Mouse (Mus musculus): ENCODE data around the gene Gm10570.

The Gm10570 gene

DNA sequence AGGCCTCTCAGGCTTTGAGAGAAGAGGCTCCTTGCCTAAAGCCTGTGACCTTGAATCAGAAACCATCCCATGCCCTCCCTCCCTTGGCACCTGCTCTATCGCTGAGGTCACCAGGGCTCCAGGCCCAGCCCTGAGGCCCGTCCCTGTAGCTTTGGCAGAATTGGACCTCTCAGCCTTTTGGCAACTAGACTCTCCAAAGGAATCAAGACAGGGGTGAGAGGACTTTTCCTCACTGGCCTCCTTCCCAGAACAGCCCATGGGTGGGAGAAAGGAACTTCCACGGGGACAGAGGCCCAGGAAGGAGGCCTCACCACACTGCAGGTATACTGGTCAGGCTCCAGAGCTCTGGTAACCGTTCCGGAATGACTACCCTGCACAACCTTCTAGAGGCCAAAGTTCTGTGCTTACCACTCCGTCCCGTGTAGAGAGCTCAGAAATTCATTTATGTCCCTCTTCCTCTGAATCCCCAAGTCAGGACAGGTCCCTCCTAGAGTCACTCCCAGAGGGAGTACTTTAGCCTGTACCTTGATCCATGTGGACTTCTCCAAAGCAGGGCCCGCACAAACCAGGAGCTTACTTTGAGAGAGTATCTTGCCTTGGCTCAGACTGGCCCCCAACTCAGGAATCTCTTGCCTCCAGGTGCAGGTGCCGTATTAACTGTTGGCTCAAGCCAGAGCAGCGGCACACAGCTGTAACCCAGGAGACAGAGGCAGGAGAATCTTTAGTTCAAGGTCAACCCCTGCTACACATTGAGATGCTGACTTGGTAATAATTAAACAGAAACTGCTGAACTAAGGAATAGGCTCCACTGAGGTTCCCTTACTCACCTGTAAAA is 1.5 kb downstream of the Gm10570 start:
- DNase-seq (ENCODE audit: low spot score in 2 of 2): no peak

DNA sequence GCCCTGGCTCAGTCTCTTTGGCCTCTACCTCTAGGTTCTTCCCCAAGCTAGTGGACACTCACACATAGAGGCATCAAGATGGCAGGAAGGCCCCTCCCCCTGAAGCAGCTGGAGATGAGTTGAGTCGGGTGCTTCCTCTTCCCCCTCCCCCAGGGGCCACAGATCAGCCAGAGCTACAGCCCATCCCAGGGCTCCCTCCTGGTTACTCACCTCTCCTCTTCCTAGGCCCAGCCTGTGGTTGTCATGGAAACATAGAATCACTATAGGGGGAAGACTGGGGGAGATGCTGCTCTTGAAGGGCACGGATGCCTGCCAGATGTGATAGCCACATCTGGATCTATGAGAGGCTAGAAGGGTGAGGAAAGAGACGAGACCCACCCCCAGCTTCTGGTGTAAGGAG is 3.7 kb downstream of the Gm10570 start:
- no peak for DNase-seq (ENCODE audit: low spot score in 2 of 2)

DNA sequence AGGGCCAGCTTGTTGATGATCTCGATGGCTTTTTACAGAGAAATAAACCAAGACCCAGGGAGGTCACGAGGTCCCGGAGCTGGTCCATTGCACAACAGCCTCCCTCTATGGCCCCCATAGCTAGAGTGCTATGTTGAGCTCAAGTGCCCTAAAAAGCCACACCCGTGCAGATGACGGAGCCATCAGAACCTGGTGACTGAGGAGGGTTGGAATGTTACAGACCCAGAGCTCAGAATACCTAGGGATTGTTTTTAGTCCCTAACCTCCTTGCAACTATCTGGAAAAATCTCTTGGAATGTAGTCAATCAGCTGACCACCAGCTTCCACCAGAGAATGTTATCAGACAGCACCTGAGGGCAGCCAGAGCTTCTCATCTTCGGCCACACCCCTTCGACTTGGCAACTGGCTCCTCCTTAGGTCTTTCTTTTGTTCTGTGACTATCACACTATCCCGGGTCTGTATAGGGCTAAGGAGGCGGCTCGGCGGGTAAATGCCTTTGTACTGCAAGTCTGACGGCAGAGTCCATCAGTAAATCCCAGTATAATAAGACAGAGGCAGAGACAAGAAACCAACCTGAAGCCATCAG is 6.1 kb downstream of the Gm10570 start:
- no peak for DNase-seq (ENCODE audit: low spot score in 2 of 2)

DNA sequence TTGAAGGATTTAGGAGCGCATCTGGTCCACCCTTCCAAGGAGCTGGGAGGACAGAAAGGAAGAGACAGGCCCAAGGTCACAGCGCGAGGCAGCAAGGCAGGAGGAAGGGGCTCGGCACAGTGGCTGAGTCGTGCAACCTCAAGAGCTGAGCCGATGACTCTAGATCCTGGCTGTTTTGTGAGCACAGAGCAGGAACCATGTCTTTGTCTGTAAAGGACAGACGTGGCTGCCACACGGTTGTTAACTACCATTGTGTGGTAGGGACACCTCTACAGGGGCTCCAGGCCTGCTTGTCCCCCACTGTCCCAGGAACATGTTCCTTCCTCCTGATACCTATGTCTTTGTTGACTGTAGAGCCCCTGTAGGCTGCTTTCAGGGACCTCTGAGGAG is 8.8 kb downstream of the Gm10570 start:
- DNase-seq (ENCODE audit: low spot score in 2 of 2): no peak

DNA sequence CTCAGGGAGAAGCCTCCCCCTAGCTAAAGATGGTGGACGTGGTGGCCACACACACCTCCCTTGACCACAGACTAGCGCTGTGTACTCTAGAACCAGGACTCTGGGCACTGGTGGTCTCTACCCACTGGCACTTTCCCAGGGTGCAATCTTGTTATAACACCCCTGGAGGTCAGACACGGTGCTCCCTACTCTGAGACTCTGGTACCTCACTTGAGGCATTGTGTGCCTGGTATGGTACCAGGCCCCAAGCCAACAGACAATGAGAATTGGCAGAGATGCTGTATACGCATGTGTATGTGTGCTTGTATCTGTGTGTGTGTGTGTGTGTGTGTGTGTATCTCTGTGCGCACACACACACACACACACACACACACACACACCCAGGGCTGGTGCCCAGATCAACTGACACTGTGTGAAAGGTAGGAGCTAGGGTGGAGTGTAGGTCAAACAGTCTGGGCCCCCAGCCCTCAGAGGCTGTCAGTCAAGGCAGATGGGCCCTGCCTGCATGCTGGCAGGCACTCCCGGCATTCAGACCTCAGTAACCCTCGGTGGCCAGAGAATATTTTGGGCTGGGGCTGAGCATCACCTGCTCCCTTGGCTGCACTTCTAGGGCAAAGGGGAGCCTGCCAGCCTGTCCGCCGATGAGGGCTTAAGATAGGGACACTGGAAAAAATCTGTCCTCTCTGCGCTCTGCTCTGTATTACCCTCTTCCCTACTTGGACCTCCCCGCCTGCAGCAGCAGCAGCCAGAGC is 9.4 kb downstream of the Gm10570 start:
- peak in 1 of 2 experiments; percentile 47 for DNase-seq (ENCODE audit: low spot score in 2 of 2)

DNA sequence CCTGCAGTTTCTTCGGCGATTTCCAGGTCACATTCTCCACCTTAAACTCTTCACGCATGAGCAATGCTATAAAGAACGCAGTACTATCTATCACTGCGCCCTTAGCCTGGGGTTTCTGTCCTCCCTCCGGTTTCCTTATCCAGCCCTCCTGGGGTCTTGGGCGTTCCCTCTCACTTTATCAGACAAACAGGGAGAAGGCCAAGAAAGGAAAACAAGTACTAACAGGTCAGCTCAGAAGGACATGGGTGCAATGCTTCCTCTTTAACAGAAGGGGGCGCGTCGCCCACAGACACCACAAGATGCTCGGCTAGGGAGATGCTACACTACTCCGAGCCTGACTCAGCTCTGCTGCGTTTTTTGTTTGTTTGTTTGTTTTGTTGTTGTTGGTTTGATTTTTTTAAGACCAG is 11.3 kb downstream of the Gm10570 start:
- no peak for DNase-seq (ENCODE audit: low spot score in 2 of 2)

DNA sequence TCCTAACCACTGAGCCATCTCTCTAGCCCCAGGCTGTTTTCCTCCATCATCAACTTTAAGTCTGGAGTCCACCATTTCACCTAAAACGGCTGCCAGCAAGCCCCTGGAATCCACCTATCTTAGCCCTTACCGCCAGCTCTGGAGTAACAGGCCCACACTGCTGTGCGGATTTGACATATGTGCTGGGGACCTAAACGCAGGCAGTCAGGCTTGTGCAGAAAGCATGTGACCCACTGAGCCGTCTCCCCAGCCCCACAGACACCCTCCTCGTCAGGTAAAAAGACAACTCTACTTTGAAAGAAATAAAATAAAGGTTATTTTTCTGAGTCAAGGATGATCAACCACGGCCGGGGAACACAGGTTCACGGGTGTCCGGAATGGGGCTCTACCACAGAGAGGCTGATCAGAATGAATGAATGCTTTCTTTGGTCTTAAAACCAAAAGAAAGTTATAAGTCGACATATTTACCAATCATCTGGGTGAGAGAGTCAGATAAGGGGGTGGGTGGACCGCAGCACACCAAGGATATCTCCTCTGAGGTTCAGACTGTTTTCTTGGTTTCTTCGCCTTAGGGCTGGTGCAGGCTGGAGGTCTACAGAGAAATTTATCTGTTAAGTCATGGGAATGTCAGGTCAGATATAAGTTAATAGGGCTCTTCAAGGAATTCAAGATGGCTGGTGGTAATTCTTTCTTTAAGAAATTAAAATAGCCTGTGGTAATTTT is 12.1 kb downstream of the Gm10570 start:
- no peak for DNase-seq (ENCODE audit: low spot score in 2 of 2)

DNA sequence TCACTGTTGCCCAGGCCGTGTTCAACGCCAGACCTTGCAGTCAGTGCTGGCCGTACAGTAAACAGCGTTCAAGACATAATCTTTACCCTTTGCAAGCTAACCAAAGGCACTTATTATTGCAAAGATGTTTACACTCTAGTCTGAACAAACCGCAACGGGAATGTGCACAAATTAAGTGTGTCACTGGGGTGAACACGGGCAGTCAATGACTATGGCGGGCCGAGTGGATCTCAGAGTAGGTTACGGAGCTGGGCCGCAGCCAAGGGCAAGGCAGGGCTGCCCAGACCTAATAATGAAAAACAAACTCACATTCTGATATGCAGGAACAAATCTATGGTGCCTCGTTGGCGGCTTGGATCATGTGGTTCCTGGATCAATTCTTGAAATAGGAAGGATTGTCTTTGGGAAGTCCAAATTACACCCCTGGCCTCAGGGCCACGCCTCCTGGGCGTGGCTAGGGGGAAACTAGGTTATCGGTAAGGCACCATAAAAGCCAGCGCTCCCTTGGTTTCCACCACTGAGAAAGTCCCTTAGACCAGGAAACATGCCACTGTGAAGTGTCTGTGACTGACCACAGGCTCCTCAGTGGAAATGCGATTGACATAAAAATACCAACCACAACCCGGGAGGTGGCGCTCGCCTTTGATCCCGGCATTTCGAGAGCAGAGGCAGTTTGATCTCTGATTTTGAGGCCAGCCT is 13.3 kb downstream of the Gm10570 start:
- DNase-seq (ENCODE audit: low spot score in 2 of 2): no peak

DNA sequence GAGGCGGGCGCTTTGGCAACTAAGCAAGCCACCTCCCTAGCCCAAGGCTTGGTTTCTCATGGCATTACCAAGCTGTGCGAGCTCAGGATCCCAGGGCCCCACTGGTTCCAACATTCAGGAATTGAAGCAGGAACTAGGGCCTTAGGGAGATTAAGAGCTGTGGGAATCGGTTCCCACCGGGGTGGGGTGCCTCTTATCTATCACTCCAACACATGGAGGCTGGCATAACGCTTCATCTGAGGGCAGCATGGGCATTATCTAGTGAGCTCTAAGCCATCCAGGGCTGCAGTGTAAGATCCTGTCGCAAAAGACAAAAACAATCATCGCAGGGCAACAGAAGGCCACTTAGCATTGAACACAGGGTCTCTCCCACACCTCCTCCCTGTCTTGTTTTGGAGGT is 14.0 kb downstream of the Gm10570 start:
- DNase-seq (ENCODE audit: low spot score in 2 of 2): no peak

DNA sequence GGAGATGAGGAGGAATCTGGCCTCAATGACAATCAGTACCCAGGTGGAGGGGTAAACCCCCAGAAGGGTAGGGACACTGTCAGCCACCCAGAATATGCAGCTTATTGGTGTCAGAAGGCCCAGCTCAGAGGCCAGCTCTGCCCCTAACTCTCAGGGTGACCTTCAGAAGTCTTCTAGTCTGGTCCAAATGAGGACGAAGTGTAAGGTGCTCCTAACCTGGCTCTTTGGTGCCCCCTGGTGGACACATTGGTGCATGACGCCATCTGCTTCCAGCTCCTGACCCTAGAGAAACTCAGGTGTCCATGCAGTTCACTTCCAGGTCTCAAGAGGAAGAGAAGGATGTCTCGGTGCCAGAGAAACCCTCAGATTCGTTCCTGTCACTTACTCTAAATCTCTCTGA is 16.2 kb downstream of the Gm10570 start:
- peak; percentile 72 to 81 for DNase-seq (ENCODE audit: low spot score in 2 of 2)

DNA sequence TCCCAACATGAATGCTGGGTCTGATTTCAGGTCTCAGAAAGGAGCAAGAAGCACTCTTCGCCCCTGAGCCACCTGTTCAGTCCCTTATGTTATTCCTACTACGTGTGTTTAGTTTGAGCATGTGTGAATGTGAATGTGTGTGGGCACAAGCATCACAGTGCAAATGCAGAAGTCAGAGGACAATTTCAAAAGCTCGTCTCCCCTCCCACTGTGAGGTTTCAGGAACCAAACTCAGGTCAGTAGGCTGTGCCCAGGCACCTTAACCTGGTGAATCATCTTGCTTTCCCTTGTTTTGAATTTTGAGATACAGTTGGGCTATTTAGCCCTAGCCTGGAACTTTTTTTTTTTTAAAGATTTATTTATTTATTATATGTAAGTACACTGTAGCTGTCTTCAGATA is 18.6 kb downstream of the Gm10570 start:
- no peak for DNase-seq (ENCODE audit: low spot score in 2 of 2)

DNA sequence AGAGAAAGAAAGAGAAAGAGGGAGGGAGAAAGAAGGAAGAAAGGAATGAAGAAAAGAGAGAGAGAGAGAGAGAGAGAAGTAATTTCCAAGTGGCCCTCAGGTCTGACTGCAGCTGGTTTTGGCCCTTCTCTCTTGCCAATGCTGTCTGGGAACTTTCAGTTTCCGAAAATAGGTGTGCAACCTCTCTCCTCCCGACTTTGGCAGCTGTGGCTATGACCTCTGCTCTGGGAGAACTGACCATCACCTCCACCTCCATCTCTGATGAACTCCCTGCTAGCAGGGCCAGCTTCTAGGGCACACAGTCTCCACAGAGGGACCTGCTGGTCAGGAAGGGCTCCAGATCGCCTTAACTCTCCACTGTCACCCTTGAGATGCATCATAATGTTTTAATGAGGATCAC is 21.9 kb downstream of the Gm10570 start:
- no peak for DNase-seq (ENCODE audit: low spot score in 2 of 2)

DNA sequence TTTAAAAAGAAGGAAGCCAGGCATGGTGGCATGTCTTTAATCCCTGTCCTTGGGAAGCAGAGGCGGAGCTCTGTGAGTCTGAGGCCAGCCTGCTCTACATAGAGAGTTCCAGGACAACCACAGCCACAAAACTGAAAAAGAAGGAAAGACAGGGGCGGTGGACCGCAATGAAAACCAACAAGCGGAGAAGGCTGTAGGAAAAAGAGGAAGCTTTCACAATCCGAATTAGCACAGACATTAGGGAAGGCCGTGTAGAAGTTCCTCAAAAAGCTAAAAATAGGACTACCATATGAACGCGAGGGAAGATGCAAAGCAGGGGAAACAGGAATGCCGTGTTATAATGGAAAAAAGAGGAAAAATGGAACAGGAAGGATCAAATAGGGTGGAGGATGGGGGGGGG is 24.6 kb downstream of the Gm10570 start:
- DNase-seq (ENCODE audit: low spot score in 2 of 2): no peak

DNA sequence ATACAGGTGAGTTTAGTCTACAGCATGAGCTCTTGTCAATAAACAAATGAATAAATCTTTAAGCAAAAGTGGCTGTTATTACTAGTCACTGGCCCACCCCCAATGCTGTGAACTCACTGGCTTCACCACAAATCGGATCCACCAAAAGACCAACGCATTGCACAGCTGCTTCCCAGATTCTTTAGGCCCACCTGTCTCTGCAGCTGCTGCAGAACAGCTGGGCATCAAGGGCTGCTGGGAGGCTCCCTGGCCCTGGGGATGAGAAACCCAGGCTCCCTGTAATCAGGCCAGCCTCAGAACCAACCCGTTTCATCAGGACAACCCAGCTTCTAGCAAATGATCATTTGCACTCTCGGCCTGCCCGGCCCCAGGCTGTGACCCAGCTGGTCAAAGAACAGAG is 25.6 kb downstream of the Gm10570 start:
- no peak for DNase-seq (ENCODE audit: low spot score in 2 of 2)

DNA sequence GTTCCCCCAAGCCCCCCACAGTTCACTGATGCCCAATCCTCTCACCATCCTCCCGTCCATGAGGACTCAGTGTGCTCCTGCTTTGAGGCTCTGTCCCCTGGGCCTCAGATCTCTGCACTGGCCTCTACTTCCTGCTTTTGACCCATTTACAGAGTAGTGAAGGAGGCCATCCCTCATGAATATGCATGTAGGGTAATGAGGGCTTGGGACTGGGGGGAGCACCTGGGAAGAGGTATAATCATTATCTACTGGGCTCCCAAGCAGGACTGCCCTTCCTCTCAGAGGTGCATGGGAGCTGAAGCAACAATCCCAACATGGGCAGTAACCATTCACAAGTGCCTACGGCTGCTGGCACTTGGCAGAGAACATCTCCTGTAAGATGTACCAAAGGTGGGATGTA is 29.4 kb downstream of the Gm10570 start, which contains the start of gene Serinc2:
Gene Serinc2 (minus strand): TSS at position 101 of the 400 bp plus-strand sequence.
- no peak for DNase-seq (ENCODE audit: low spot score in 2 of 2)

DNA sequence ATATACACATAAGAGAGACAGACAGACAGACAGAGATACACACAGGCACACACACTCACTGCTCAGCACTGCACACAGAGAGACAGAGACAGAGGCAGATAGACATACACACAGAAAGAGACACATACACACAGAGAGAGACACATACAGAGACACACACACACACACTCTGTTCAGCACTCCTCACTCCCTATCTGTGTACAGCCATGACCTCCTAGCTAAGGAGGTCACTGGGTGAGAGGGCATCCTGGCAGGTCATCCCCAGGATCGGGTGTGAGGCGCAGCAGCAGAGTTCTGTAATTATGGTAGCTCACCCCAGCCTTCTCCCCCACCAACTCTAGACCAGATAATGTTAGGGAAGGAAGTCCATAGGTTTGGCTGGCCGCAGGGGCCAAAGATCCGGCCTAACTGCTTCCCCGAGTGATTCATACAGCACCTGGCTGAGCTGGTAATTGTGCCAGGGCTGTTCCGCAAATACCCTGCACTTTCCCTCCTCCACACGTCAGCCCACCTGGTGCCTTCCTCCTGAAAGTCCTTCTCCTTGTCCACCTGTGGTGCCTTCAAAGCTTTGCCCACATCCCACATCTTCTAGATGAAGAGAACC is 31.8 kb downstream of the Gm10570 start:
- no peak for DNase-seq (ENCODE audit: low spot score in 2 of 2)

DNA sequence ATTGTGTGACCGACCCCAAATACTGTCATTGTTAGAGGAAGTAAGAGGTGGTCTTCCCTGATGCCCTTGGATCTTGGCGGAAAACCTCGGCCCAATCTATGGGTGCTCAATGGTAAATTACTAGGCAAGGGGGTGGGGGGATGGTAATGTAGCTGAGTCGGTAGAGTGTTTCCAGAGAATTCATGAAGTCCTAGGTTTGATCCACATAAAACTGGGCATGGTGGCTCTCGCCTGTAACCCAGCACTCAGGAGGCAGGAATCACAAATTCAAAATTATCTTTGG is 32.7 kb downstream of the Gm10570 start:
- no peak for DNase-seq (ENCODE audit: low spot score in 2 of 2)

DNA sequence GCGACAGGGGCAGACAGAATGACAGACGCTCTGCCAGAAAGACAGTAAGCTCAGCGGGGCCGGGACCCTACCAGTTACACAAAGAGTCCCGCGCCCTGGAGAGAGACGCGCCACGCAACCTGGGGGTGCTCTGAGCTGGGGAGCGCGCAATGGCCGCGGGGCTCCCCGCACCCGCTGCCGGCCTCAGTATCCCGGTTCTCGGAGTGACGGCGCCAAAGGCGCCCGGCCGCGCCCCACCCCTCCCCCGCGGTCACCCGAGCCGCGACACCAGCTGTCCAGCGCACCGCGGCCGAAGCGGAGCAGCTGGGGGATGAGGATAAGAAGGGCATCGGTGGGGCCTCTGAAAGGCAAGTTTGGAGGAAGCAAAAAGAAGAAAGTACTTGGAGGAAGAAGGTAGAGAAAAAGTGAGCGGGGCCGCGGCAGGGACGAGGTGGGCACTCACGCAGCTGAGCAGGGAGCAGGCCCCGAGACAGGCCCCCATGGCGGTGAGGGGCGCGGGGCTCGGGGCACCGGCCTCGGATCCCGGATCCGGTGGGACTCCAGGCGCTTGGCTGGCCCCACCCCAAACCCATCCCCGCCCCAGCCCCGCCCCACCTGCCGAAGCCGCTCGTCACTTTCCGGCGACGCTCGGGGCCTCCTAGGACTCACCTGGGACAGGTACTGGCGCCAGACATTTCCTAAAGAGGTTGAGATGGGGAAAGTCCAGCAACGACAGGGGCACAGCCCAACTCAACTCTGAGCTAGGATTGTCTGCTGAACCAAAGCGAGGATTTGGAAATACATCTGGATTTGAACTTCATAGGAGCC is 33.3 kb downstream of the Gm10570 start:
- peak in 1 of 2 experiments; percentile 40 for DNase-seq (ENCODE audit: low spot score in 2 of 2)

DNA sequence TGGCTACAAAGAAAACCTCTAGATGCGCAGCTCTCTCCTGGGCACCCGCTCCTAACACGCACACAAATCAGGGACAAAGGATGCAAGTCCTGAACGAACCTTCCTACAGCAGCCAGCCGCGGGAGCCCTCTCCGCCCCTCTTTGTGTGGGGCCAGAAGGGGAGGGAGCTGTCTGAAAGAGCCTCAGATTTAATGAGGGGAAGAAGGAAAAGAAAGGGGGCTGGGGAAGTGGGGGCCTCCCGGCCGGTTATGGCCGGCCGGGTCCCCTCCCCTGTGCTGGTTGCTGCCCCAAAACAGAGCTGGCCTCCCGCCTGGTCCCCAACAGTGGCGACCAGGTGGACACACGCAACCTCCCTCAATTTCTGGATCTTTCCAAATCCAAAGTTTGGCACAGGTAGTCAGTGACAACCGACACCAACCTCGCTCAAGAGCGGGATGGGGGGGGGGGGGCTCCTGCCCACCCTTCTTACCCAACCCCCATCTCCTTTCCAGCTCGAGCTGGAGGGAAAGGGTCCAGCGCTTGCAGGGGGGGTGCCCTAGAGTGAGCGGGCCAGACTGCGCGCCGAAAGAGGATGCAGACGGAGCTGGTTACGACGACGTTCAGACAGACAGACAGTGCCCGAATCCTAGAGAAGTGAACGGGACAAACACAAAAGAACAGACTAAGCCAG is 34.0 kb downstream of the Gm10570 start:
- DNase-seq (ENCODE audit: low spot score in 2 of 2): peak in 1 of 2 experiments; percentile 58
